Mouse (Mus musculus): ENCODE results near the gene Pdk1. TPM values are rescaled to one million over a fixed set of nuclear protein-coding genes. Genes with fewer than 3 reads are reported as not detected.

The Pdk1 gene
- total and polyA plus RNA-seq, 2 experiments = 42.3 to 77.5 TPM

- 93% methylated on average over 8 of the region's 8 CpGs for WGBS
Measured at GRCm38 (mm10) chr2:71835556-71835955, 37.5 kb upstream of the Pdk1 start.

DNA sequence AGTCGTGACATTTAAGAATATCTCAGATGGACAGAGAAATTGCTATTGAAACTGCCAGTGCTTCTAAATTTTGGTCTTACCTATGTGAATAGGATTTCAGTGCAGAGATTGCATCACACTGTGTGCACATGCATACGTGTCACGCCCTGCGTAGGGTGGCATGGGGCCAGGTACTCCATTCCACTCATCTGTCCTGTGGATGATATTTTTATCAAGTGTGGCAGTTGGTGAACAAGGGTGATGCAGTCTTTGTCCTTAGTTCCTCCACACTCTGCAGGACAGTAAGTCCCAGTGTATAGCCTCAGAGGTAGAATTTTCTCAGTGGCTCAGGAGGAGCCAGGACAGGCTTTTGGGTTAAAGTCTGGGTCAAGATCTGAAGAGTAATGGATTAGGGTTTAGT lies 36.8 kb upstream of the Pdk1 start:
- no peaks in the 10 kb centered on the region for H3K4me1 ChIP-seq (ENCODE audit: control insufficient read depth, insufficient read depth, low read length)
- H3K27ac ChIP-seq (replicated peaks; ENCODE audit: insufficient read depth, low read depth, low read length) = no peak overlapping the region
- 90% methylated on average over 4 of the region's 4 CpGs for WGBS
- TF ChIP-seq CTCF (IDR thresholded peaks at IDR 0.05; ENCODE audit: low read depth, low read length) = no peak
- TF ChIP-seq POLR2A (IDR thresholded peaks at IDR 0.05; ENCODE audit: extremely low read depth, insufficient read depth, low read length) = no peak
- no peak for DNase-seq (ENCODE audit: extremely low read depth, low read depth, low spot score)
- H3K9ac ChIP-seq (ENCODE audit: low read depth, low read length) = no peak overlapping the region
- no peaks in the 10 kb centered on the region for H3K27me3 ChIP-seq (ENCODE audit: control insufficient read depth, insufficient read depth, low read length)
- H3K36me3 ChIP-seq (ENCODE audit: control insufficient read depth, insufficient read depth, low read length) = no peaks in the 10 kb centered on the region
- H3K4me3 ChIP-seq (ENCODE audit: insufficient read depth, low read depth, low read length) = no peak overlapping the region
- no peaks in the 10 kb centered on the region for H3K79me2 ChIP-seq (ENCODE audit: control insufficient read depth, insufficient read depth, low read length)

More at GRCm38 (mm10) chr2:71835556-71835955, 37.5 kb upstream of the Pdk1 start:
- H3K4me3 ChIP-seq (ENCODE audit: insufficient read depth, low read depth, low read length) = no peak overlapping the region
- H3K4me1 ChIP-seq (ENCODE audit: control insufficient read depth, insufficient read depth, low read length) = no peaks in the 10 kb centered on the region
- H3K36me3 ChIP-seq (ENCODE audit: control insufficient read depth, insufficient read depth, low read length) = no peaks in the 10 kb centered on the region
- no peaks in the 10 kb centered on the region for H3K27me3 ChIP-seq (ENCODE audit: control insufficient read depth, insufficient read depth, low read length)
- no peak overlapping the region for H3K9ac ChIP-seq (ENCODE audit: low read depth, low read length)
- no peak for TF ChIP-seq CTCF (IDR thresholded peaks at IDR 0.05; ENCODE audit: low read depth, low read length)
- no peak for TF ChIP-seq POLR2A (IDR thresholded peaks at IDR 0.05; ENCODE audit: extremely low read depth, insufficient read depth, low read length)
- H3K27ac ChIP-seq (replicated peaks; ENCODE audit: insufficient read depth, low read depth, low read length) = no peak overlapping the region
- DNase-seq (ENCODE audit: extremely low read depth, low read depth, low spot score) = no peak
- no peaks in the 10 kb centered on the region for H3K79me2 ChIP-seq (ENCODE audit: control insufficient read depth, insufficient read depth, low read length)

DNA sequence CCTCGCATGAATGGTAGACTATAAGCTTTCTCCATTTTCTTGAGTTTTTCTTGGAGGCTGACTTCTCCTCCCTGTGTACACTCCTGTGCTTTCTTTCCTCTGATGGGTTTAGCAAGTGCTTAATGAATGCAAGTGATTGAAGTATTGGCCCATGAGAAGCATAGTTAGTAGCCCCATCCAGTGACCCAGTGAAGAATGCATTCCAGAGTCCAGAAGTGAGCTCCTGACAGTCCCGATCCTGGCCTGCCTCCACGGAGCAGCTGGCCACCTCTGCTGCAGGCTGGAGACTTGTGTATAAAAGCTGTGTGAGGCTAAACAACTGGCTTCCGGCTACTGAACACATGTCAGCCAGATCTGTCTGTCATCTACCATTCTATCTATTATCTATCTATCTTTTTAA lies 35.8 kb upstream of the Pdk1 start:
- no peak for TF ChIP-seq CTCF (IDR thresholded peaks at IDR 0.05; ENCODE audit: low read depth, low read length)
- TF ChIP-seq POLR2A (IDR thresholded peaks at IDR 0.05; ENCODE audit: extremely low read depth, insufficient read depth, low read length) = no peak
- WGBS = 79% methylated on average over 4 of the region's 4 CpGs
- no peaks in the 10 kb centered on the region for H3K36me3 ChIP-seq (ENCODE audit: control insufficient read depth, insufficient read depth, low read length)
- no peaks in the 10 kb centered on the region for H3K4me1 ChIP-seq (ENCODE audit: control insufficient read depth, insufficient read depth, low read length)
- no peak overlapping the region for H3K27ac ChIP-seq (replicated peaks; ENCODE audit: insufficient read depth, low read depth, low read length)
- H3K27me3 ChIP-seq (ENCODE audit: control insufficient read depth, insufficient read depth, low read length) = no peaks in the 10 kb centered on the region
- no peak overlapping the region for H3K9ac ChIP-seq (ENCODE audit: low read depth, low read length)
- no peaks in the 10 kb centered on the region for H3K79me2 ChIP-seq (ENCODE audit: control insufficient read depth, insufficient read depth, low read length)
- DNase-seq (ENCODE audit: extremely low read depth, low read depth, low spot score) = no peak
- H3K4me3 ChIP-seq (ENCODE audit: insufficient read depth, low read depth, low read length) = no peak overlapping the region

DNA sequence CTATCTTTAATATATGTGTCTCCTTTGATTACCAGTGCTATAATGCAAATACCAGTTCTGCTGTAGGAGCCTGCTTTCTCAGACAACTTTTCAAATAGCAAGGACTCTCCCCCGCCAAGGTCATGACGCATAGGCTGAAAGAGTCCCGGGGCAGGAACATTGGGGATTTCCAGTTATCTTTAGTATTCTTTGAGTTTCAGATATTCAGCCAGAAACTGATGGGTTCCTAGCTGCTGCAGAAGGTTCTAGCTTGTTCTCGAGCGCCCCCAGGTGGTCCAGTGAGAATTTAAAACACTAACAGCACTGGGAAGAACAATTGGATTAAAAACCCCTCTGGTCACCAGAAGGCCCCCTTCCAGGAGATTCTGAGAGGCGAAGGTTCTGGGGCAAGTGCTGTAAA lies 35.2 kb upstream of the Pdk1 start:
- no peaks in the 10 kb centered on the region for H3K36me3 ChIP-seq (ENCODE audit: control insufficient read depth, insufficient read depth, low read length)
- no peak overlapping the region for H3K4me3 ChIP-seq (ENCODE audit: insufficient read depth, low read depth, low read length)
- WGBS = 35% methylated on average over 6 of the region's 6 CpGs
- H3K27me3 ChIP-seq (ENCODE audit: control insufficient read depth, insufficient read depth, low read length) = no peaks in the 10 kb centered on the region
- H3K27ac ChIP-seq (replicated peaks; ENCODE audit: insufficient read depth, low read depth, low read length) = no peak overlapping the region
- H3K79me2 ChIP-seq (ENCODE audit: control insufficient read depth, insufficient read depth, low read length) = no peaks in the 10 kb centered on the region
- H3K9ac ChIP-seq (ENCODE audit: low read depth, low read length) = no peak overlapping the region
- H3K4me1 ChIP-seq (ENCODE audit: control insufficient read depth, insufficient read depth, low read length) = no peaks in the 10 kb centered on the region
- peak; percentile 13 for DNase-seq (ENCODE audit: extremely low read depth, low read depth, low spot score)
- TF ChIP-seq CTCF (IDR thresholded peaks at IDR 0.05; ENCODE audit: low read depth, low read length) (peak; percentile 58; the same call in 1 of the 2 replicates), POLR2A (IDR thresholded peaks at IDR 0.05; ENCODE audit: extremely low read depth, insufficient read depth, low read length) (no peak)

DNA sequence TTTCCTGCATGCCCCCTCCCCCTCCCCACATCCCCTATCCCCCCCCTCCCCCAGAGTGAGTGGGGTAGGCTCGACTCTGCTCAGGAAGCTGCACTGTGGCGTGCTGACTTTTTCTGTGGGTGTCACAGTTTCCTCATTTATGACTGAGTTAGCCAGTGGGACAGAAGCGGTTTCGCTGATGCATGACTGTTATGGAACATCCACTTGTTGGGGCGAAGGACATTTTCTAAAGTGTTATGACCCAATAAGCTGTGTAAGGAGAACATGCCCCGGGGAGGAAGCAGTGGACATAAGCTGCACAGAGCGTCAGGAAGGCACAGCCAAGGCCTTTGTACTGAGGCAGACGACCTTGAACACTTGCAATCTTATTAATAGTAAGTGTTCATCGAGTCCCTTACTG lies 29.7 kb upstream of the Pdk1 start:
- H3K27me3 ChIP-seq (ENCODE audit: control insufficient read depth, insufficient read depth, low read length) = no peaks in the 10 kb centered on the region
- no peak overlapping the region for H3K9ac ChIP-seq (ENCODE audit: low read depth, low read length)
- TF ChIP-seq CTCF (IDR thresholded peaks at IDR 0.05; ENCODE audit: low read depth, low read length) = no peak
- TF ChIP-seq POLR2A (IDR thresholded peaks at IDR 0.05; ENCODE audit: extremely low read depth, insufficient read depth, low read length) = no peak
- 76% methylated on average over 9 of the region's 9 CpGs for WGBS
- no peak overlapping the region for H3K4me3 ChIP-seq (ENCODE audit: insufficient read depth, low read depth, low read length)
- no peaks in the 10 kb centered on the region for H3K79me2 ChIP-seq (ENCODE audit: control insufficient read depth, insufficient read depth, low read length)
- H3K36me3 ChIP-seq (ENCODE audit: control insufficient read depth, insufficient read depth, low read length) = no peaks in the 10 kb centered on the region; the same call in 1 of the 2 replicates
- peak; percentile 20 for DNase-seq (ENCODE audit: extremely low read depth, low read depth, low spot score)
- H3K4me1 ChIP-seq (ENCODE audit: control insufficient read depth, insufficient read depth, low read length) = no peaks in the 10 kb centered on the region
- no peak overlapping the region for H3K27ac ChIP-seq (replicated peaks; ENCODE audit: insufficient read depth, low read depth, low read length)

GRCm38 (mm10) chr2:71844906-71845305 lies 28.1 kb upstream of the Pdk1 start:
- no peak for DNase-seq (ENCODE audit: extremely low read depth, low read depth, low spot score)

More at GRCm38 (mm10) chr2:71844906-71845305, 28.1 kb upstream of the Pdk1 start:
- Histone ChIP-seq H3K27ac (replicated peaks; ENCODE audit: insufficient read depth, low read depth, low read length) (no peak overlapping the region), H3K4me3 (ENCODE audit: insufficient read depth, low read depth, low read length) (no peak overlapping the region), H3K36me3 (ENCODE audit: control insufficient read depth, insufficient read depth, low read length) (peaks cover 1% of the 10 kb centered on the region; the same call in 1 of the 2 replicates), H3K4me1 (ENCODE audit: control insufficient read depth, insufficient read depth, low read length) (no peaks in the 10 kb centered on the region), H3K9ac (ENCODE audit: low read depth, low read length) (no peak overlapping the region), H3K79me2 (ENCODE audit: control insufficient read depth, insufficient read depth, low read length) (no peaks in the 10 kb centered on the region), H3K27me3 (ENCODE audit: control insufficient read depth, insufficient read depth, low read length) (no peaks in the 10 kb centered on the region)
- WGBS = 92% methylated on average over 6 of the region's 6 CpGs
- TF ChIP-seq CTCF (IDR thresholded peaks at IDR 0.05; ENCODE audit: low read depth, low read length) (no peak), POLR2A (IDR thresholded peaks at IDR 0.05; ENCODE audit: extremely low read depth, insufficient read depth, low read length) (no peak)
